Mouse (Mus musculus): ENCODE measurements around the gene Pitpnm3. TPM values are rescaled to one million over a fixed set of nuclear protein-coding genes. Genes with fewer than 3 reads are reported as not detected.

Gene Pitpnm3
- total RNA-seq, 1 experiment from 2014 or later: not detected

DNA sequence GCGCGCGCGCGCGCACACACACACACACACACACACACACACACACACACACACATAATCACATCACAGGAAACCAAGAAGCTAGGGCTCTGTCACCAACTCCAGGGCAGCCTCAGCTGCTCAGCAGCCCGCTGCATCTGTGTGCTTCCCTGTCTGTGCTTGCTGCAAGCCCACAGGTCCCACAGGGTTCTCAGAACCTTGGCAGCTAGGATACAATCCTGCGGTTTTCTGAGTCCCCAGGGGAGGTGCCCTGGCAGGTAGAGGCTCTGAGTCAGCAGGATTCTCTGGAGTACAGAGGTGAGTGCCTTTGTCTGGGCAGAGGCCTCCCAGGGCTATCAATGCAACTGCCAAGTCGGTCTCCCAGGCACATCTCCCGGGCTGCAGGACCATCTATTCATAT, 7.3 kb upstream of the Pitpnm3 start:
- no peak for ATAC-seq (replicated peaks; ENCODE audit: insufficient number of reproducible peaks, low FRiP score, low TSS enrichment, poor library complexity, severe bottlenecking)

DNA sequence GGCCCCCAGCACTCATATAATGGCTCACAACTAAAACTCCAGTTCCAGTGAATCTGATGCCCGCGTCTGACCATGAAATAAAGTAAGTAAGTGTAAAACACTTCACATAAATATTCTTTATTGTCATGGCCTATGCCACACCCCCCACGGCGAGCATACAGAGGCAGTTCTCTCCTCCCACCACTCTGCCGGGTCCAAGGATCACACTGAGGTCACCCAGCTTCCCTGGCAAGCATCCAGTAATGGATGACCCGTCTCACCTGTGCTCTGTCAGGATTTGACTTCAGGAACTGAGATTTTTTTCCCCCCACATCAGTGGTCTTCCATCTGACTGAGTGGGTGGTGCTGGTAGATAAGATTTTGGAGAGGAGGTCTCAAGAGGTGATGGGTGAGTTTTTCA, 4.6 kb upstream of the Pitpnm3 start:
- ATAC-seq (replicated peaks; ENCODE audit: insufficient number of reproducible peaks, low FRiP score, low TSS enrichment, poor library complexity, severe bottlenecking): no peak

DNA sequence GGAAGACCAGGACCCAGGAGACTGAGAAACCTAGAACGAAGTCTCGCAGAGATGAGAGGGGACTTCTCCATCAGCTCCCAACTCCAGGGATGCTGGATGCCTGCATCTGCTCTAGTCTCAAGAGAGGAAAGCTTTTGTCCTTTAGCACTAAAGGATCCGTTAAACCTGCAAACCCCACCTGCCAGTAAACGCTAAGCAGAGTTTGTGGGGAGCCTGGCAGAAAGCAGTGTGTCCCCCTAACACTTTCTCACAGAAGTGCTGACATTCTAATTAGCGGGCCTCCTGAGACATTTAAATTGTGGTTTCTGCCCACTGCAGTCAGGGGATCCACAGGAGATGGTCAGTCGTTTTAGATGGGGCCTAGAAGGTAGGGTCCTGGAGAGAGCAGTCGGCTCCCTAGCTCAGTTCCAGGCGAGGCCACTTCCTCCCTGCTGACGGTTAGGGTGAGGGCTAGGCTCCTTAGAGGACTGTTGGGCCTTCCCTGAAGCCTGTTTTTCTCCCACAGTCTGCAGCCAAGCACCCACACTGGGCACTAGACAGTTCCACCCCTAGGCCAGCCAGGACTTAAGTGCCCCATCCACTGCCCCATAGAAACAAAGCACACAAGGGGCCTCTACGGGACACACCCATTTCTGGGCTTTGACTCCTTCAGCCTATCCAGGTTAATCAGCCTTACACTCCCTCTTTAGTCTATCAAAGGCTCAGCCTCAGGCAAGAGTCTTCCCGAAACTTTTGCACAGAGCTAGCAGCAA, 829 bp upstream of the Pitpnm3 start:
- ATAC-seq (replicated peaks; ENCODE audit: insufficient number of reproducible peaks, low FRiP score, low TSS enrichment, poor library complexity, severe bottlenecking): no peak

DNA sequence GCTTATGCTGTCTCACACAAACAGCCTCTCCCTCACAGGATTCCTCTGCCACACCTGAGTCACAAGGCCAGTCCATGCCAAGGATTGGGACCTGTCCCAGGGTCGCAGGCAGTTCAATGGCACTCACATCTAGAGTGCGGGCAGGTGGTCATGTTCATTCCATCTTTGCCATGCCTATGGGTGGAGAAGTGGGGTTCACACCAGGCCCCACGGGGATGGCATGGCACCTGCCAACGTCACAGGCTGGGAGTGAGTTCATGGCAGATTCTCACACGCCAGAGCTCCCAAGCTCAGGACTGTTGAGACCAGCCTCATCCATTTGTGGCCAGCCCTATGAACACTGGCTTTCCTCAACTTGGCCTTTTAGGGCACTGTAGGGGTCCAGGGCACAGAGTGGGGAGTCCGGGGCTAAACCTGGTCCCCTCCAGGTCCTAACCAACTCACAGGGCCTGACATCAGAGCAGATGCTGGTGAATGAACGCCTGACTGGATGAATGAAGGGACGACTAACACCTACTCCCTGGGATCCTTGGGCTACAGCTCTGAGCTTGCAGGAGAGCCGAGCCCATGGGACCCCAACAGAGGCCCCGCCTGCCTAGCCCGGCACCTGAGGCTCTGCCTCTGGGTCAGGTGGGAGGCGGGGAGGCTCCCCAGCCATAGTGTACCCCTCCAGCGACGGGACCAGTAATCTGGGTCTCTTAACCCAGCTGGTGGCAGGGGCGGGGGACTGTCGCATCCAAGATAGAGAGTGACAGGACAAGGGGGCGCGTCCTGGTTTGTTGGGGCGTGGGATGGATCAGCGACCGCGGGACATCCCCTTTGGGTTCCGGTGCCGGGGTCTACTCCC, 819 bp downstream of the Pitpnm3 start:
- no peak for ATAC-seq (replicated peaks; ENCODE audit: insufficient number of reproducible peaks, low FRiP score, low TSS enrichment, poor library complexity, severe bottlenecking)

DNA sequence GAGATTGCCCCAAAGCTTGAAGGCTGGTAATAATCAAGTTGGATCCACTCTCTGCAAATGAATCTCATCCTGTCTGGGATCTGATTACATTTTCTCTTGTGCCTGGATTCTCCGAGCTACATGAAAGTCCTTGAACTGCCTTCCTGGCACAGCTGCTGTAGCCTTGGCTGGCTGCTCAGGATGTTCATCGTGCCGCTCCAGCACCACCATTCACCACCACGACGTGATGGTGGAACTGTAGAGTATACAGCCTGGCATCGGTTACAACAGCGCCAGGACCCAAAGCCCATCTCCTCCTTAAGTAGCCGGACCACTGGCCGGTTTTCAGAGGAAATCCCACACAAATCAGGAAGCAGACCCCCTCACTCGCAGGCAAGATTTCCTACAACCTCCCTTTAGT, 2.5 kb downstream of the Pitpnm3 start:
- ATAC-seq (replicated peaks; ENCODE audit: insufficient number of reproducible peaks, low FRiP score, low TSS enrichment, poor library complexity, severe bottlenecking): no peak

DNA sequence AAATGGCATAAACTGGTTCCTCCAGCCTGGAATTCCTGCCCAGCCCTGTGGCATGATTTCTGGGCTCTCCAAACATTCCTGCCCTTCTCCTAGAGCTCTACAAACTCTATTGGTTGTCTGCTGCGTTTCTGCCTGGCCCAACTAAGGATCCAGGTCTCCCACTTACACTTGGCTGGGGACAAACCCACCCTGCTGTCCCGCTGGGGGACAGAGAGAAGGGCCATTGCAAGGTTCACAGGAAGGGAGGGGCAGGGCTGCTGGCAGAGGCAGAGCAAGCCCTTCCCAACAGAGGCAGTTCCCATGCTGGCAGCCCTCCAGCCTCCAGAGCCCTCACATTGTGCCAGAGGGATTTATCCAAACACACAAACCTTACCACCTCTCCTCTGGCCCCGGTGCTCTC, 3.3 kb downstream of the Pitpnm3 start:
- ATAC-seq (replicated peaks; ENCODE audit: insufficient number of reproducible peaks, low FRiP score, low TSS enrichment, poor library complexity, severe bottlenecking): no peak

DNA sequence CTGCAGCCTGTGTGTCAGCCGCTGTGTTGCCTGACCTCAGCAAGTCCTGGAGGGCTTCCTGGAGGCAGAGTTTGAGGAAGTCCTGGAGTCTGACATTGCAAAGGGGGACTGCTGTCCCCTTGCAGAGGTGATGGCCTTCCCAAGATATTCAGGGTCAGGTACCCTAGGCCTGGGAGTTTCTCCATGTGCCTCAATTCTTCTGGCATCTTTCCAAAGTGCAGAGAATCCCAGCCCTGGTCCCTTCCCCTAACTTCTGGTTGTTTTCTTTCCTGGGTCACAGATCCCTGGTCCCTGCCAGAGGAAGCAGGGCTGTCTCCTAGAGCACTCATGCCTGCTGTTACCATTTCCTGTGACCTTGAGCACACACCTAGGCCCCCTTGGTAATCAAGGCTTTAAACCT, 3.9 kb downstream of the Pitpnm3 start:
- ATAC-seq (replicated peaks; ENCODE audit: insufficient number of reproducible peaks, low FRiP score, low TSS enrichment, poor library complexity, severe bottlenecking): no peak

DNA sequence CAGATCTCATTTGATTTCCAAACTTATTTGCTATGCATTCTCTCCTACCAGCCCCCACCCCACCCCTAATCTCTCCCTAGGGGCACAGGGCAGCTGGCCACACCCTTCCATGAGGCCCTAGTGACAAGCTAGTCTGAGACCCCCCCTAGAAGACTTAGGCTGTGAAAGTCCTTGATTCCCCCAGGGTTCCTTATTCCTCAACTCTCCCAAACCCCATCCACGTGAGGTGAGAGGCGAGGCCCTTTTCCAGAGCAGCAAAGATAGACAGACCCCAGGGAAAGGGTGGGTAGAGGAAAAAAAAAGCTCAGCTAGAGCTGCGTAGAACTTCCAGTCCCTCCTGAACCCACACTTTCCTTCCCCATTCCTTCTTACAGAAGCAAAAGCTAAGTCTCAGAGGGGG, 4.7 kb downstream of the Pitpnm3 start:
- no peak for ATAC-seq (replicated peaks; ENCODE audit: insufficient number of reproducible peaks, low FRiP score, low TSS enrichment, poor library complexity, severe bottlenecking)

DNA sequence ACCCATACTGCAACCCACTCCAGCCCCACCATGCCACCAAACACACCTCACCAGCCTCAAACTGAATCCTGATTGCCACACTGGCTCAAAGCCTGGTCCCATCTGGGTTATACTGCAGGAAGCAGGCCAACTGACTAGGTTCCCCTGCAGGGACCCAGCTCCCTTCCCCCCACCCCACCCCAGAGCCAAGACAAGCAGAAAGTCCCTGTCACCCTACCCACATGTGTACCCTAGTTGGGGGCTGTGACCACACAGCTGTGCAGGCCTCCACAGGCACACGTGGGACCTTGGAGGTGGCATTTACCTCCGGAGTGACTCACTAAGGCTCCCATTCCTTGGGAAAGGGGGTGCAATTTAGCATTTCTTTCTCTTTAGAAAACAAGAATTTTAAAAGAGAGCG, 5.1 kb downstream of the Pitpnm3 start:
- ATAC-seq (replicated peaks; ENCODE audit: insufficient number of reproducible peaks, low FRiP score, low TSS enrichment, poor library complexity, severe bottlenecking): no peak

DNA sequence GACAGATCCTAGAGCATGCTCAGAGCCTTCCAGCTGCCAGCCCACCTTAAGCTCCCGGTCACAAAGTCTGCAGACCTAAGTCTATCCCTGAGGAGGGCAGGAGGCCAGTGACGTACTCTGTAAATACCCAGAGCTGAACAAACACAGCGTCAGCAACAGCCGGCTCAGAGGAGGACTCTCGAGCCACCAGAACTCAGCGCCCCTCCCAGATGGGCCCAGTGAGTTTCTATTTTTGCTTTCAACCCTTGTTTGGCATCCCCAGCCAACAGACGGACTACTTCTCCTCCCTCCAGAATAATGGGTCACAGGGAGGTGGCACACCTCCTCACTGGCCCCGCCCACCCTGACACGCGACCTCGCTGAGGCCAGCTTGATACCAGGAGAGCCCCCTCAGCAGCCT, 5.6 kb downstream of the Pitpnm3 start:
- ATAC-seq (replicated peaks; ENCODE audit: insufficient number of reproducible peaks, low FRiP score, low TSS enrichment, poor library complexity, severe bottlenecking): no peak

DNA sequence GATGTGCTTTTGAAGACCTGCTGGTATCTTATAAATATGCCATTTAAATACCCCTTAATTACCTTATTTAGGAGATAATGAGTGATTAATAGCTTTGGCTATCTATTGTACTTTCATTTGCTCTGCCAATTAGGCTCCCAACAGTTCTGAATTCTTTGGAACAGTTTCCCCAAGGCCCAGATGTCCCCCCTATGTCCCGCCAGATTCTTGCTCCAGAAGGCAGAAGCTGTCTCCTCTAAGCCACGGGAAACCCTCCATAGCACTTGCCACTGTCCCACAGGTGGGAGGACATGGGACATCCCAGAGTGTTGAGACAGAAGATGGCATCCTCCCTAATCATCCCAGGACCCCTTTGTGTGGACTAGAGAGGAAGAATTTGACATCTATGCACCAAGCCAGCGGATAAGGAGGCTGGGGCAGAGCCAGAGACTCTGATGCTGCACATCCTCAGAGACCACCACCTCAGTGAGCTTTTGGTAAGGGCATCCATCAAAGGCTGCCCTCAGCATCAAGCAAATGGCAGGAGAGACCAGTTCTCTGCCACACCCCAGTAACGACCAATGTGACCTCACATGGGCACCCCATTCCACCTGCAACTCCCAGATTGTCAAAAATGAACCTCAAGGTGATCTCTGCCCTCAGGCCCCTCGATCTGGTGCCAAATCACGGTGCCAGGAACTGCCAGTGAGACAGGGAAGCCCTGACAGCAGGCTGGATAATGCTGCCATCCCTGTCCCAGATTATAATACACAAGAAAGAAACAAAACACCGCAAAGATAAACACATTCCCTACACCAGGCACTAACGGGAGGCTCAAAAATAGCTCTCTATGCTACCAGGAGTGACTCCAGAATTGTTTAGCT, 6.3 kb downstream of the Pitpnm3 start:
- ATAC-seq (replicated peaks; ENCODE audit: insufficient number of reproducible peaks, low FRiP score, low TSS enrichment, poor library complexity, severe bottlenecking): no peak

DNA sequence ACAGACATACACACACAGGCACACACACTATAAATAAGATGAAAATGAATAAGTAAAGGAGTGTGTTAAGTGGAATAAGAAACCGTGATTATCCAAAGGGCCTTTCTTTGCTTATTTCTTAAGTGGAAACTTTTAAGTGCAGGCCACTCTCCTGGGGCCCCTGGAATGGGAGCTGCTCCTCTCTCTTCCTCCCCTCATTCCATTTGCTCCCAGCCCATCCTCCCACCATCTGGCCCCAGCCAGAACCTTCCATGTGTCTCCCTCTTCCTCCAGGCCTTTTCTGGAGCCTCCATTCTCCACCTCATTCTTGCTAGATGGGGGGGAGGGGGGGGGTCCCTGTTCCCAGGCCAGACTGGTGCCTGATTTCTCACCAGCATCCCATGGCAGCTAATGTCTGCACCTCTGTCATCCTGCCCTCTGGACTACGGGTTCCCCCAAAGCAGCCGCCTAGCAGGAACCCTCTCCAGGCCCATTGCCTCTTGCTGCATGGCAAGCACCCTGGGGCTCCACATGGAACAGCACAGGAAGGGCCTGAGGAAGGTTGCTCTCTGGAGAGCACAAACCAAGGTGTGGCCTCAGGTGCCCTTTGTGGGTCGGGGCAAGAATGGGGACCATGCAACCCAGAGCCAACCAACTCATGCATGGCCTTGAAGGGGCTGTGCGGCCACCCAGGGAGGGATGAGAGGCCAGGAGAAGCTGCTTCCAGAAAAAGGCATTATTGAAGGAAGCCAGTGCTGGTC, 8.0 kb downstream of the Pitpnm3 start:
- no peak for ATAC-seq (replicated peaks; ENCODE audit: insufficient number of reproducible peaks, low FRiP score, low TSS enrichment, poor library complexity, severe bottlenecking)

DNA sequence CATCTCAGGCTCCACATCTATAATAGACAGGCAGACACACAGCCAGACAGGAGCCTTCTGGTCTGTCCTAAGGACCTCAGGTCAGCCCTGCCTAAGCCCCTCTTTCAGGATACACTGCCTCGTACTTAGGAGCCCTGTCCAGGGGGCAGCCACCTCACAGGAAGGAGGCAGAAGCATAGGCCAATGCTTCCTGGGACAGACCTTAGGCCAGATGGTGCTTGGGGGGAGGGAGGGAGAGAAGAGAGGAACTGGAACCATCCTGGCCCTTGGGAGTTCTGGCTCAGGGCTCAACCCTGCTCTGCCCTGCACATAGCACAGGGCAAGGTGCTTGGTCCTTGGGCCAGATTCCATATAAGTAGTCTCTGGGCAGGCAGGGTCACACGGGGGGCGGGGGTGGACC, 9.8 kb downstream of the Pitpnm3 start:
- no peak for ATAC-seq (replicated peaks; ENCODE audit: insufficient number of reproducible peaks, low FRiP score, low TSS enrichment, poor library complexity, severe bottlenecking)

DNA sequence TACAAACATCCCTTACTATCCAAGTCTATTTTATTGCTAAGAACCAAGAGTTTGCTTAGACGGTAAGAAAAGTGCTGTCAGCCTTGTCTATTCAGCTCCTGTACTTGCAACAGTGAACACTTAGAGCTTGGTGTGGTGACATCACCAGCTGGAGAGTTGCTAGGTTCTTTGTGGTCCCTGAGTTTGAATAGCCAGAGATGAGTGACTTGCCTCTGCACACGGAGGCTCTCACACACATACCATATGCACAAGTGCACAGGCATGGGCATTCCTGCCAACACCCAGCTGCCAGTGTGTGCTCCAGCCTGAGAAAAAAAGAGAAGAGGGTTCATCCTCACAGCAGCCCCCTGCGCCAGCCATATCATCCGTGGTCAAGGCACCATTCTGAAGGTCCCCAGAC, 12.0 kb downstream of the Pitpnm3 start:
- no peak for ATAC-seq (replicated peaks; ENCODE audit: insufficient number of reproducible peaks, low FRiP score, low TSS enrichment, poor library complexity, severe bottlenecking)

DNA sequence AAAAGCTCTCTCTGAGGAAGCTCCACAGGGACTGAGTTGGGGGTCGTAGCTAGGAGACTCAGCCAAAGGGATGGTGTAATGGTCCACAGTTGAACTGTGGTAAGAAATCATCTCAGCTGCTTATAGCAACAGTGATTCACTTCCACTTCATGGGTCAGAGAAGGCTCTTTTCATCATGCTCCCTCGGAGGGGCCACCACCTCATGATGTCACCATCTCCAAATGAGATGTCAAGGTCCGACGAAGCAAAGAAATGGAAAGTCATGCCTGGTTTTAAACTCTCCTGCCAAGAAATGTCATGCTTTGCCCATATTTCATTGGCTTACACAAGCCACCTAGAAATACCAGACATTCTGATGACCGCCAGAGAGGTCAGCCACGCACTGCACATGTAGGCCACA, 15.2 kb downstream of the Pitpnm3 start:
- no peak for ATAC-seq (replicated peaks; ENCODE audit: insufficient number of reproducible peaks, low FRiP score, low TSS enrichment, poor library complexity, severe bottlenecking)

DNA sequence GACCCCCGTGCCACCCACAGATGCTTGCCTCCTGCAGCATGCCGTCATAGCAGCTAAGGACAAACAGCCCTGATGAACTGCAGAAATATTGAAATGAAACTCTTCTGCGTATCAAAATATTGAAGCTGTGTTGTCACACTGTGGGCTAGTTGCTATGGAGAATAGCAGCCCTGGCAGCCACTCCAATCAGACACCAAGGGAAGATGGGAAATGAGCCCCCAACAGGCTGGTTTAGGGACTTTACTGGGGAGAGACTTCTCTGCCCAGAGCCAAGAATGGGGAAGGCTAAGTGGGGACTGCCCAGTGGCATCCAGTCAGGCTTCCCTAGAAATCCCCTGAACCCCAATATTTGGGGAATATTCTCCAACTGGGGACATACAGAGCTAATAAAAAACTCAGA, 16.9 kb downstream of the Pitpnm3 start:
- ATAC-seq (replicated peaks; ENCODE audit: insufficient number of reproducible peaks, low FRiP score, low TSS enrichment, poor library complexity, severe bottlenecking): no peak

DNA sequence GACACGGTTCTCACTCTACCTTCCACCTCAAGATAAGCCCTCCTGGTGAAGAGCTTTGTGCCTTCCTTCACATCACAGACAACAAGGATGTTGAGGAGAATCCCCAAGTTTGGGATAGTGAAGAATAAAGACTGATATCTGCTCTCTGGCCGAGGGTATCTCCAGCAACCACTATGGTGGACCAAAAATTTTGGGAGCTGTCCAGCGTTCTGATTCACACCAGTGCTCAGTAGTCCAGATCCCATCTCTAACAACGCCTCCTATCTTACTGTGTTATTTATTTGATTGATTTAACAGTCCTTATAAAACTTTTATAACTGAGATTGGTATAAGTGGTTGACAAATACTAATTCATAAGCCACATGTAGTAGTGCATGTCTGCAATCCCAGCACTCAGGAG, 22.3 kb downstream of the Pitpnm3 start:
- no peak for ATAC-seq (replicated peaks; ENCODE audit: insufficient number of reproducible peaks, low FRiP score, low TSS enrichment, poor library complexity, severe bottlenecking)

DNA sequence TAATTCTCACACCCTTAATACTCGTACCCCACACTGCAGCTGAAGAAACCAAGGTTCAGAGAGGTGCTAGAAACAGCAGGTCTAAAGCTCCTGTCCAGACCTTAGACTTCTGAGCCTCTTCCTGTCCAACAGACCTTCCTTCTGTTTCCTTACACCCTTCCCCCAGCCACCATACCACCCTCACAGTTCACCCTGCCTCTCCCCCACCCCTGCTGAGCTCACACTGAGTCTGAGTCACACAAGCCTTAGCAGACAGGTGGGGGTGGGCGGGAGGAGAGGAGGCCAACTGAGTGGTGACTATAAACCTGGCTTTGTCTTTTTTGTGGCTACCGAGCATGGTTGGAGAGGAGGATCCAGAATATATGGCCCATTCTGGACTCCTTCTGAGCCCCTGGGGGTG, 24.9 kb downstream of the Pitpnm3 start:
- ATAC-seq (replicated peaks; ENCODE audit: insufficient number of reproducible peaks, low FRiP score, low TSS enrichment, poor library complexity, severe bottlenecking): no peak

DNA sequence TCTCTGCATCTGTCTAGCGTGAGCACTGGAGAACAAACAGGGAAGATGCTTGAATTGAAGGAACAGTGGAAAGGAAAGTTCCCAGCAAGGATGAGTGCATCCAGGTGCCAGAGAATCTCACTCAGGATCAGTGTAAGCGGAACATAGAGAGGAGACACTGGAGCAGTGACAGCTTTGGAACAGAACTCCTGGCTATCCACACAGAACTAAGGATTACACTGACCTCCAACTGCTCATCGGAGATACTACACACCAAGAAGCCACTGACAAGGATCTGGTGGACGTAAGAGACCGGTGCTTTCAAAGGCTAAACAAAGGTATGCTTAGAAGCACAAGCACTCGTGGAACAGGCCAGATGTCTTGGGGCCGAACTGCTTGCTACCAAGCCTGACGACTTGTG, 31.4 kb downstream of the Pitpnm3 start:
- no peak for ATAC-seq (replicated peaks; ENCODE audit: insufficient number of reproducible peaks, low FRiP score, low TSS enrichment, poor library complexity, severe bottlenecking)

Data from monocyte, adult 5-6 weeks (primary cell).